Mouse (Mus musculus) heart, postnatal 0 days (tissue): ENCODE measurements around the gene Clip3.

Source experiments
- CTCF ChIP-seq: IDR thresholded peaks from 2 replicates; pipeline ENCODE4 v1.5.1; 2016; ENCODE audit warnings: antibody characterized with exemption, control low read depth, low read depth
- EP300 ChIP-seq: IDR thresholded peaks from 2 replicates; pipeline ENCODE4 v1.6.1; 2016; ENCODE audit warnings: antibody characterized with exemption, low read depth

DNA sequence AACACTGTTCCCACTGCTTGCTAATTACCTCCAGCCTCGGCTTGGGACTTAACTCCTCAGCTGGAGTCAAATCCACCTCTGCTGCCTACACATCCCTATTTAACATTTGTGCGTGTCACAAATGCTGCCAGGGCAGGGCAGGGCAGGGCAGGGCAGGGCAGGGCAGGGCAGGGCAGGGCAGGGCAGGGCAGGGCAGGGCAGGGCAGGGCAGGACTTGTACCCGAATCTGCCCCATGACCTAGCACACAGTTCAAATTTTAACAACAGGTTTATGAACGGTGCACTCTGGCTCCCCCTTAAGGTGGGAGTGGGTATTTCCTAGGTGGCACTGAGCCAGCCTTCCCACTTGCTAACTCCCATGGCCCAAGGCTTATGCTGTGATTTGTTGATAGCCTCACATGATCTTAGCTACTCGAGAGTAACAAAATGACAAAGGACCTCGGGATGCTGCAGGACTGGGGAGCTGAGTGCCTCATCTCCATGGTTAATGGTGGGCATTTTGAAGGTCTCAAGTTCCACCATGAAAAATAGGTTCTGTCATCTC lies 61.8 kb downstream of the Clip3 start:
- TF ChIP-seq CTCF = peak; percentile 65
- TF ChIP-seq EP300 = no peak
